Mouse (Mus musculus) adrenal gland, adult 8-10 months (tissue): ENCODE measurements at regions not wholly inside any gene's neighbourhood (a gene's known extent, or its start where the extent isn't known, plus 50 kb on each side); places are given as distances from the start of the nearest gene placed in this dataset.

Experiments
- DNase-seq: peaks from one replicate; pipeline ENCODE4 v3.0.0; 2022

- no peak for DNase-seq
These were observed 82.9 kb upstream of the Phyhipl start for GRCm38 (mm10) chr10:70738686-70739085.

GRCm38 (mm10) chr10:70733956-70734355, 78.2 kb upstream of the Phyhipl start:
- DNase-seq: no peak

- no peak for DNase-seq
These were observed 77.7 kb upstream of the Phyhipl start for GRCm38 (mm10) chr10:70733478-70733877.

GRCm38 (mm10) chr10:70725091-70725490, 69.3 kb upstream of the Phyhipl start:
- no peak for DNase-seq

- no peak for DNase-seq
These were observed 67.0 kb upstream of the Phyhipl start for GRCm38 (mm10) chr10:70722783-70723182.

GRCm38 (mm10) chr10:70722381-70722780, 66.6 kb upstream of the Phyhipl start:
- DNase-seq: no peak

GRCm38 (mm10) chr10:70717464-70717863, 61.7 kb upstream of the Phyhipl start:
- DNase-seq: no peak

GRCm38 (mm10) chr10:70717025-70717424, 61.3 kb upstream of the Phyhipl start:
- DNase-seq: no peak

- DNase-seq: no peak
These were observed 57.5 kb upstream of the Phyhipl start for GRCm38 (mm10) chr10:70713306-70713705.

- no peak for DNase-seq
These were observed 53.0 kb upstream of the Phyhipl start for GRCm38 (mm10) chr10:70708806-70709205.
